Comparison of ENCODE assay signal across 14 mouse cellular contexts in the genomic region with DNA sequence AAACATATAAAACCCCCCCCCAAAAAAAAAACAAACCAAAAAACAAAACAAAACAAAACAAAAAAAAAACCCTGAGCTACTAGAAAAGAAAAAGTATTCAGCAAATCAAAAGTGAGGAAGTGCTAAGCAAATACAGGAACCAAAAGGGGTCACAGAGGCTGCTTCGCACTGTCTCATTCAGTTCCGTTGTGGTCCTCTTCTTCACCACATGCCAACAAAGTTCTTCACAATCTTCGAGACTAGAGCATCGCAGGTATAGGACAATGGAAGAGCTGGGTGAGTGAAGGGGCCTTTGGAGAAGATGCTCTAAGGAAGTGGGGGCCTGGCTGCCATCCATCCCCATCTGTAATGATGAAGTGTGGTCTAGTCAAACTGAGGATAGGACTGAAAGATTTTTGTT. TPM values are rescaled to one million over a fixed set of nuclear protein-coding genes. Genes with fewer than 3 reads are reported as not detected.
DNase-seq lines count a peak whose midpoint lies in the region; ATAC-seq and TF ChIP-seq lines count a peak whose summit lies in the region.
"Had no signal": no experiment of that assay in that cellular context is flagged by ENCODE, and none has a peak within 500 bp of the region (broad histone marks: within the 10 kb centered on the region; RNA-seq: fewer than 3 reads in every experiment).

No protein-coding gene starts in this region.

- no peaks in the 10 kb centered on the region for H3K27me3 ChIP-seq in forebrain, embryonic 16.5 days (replicated peaks; ENCODE audit: control insufficient read depth, insufficient read depth, low read length)
- no peaks in the 10 kb centered on the region for H3K27me3 ChIP-seq in hindbrain, embryonic 13.5 days
- H3K27me3 ChIP-seq: limb, embryonic 15.5 days had no signal

- DNase-seq in gastrocnemius, adult 2 months = no peak
- DNase-seq in gastrocnemius, postnatal 36 days = no peak
- DNase-seq in A20 (ENCODE audit: low read depth, low spot score) = peak; percentile 89
- DNase-seq in spleen, adult 18-20 months = peak; percentile 26 to 45
- DNase-seq in kidney, postnatal 36 days = no peak
- DNase-seq: cerebellum, postnatal 14 days; gastrocnemius, postnatal 10 days; kidney, postnatal 14 days; right cerebral cortex, postnatal 4 days had no signal

- TF ChIP-seq CTCF in gastrocnemius, adult 2 months (IDR thresholded peaks at IDR 0.05) = no peak

- H3K27ac ChIP-seq in gastrocnemius, adult 2 months = no peak overlapping the region
- no peak overlapping the region for H3K27ac ChIP-seq in forebrain, embryonic 16.5 days (ENCODE audit: low read length)
- H3K27ac ChIP-seq in hindbrain, embryonic 13.5 days = no peak overlapping the region
- H3K27ac ChIP-seq: hindbrain, embryonic 10.5 days; limb, embryonic 15.5 days had no signal

- no peak overlapping the region for H3K9ac ChIP-seq in forebrain, embryonic 16.5 days (replicated peaks; ENCODE audit: low read depth, low read length)
- no peak overlapping the region for H3K9ac ChIP-seq in hindbrain, embryonic 13.5 days
- H3K9ac ChIP-seq: limb, embryonic 15.5 days had no signal

- peak; percentile 9; the same call in 1 of the 2 replicates for ATAC-seq in common myeloid progenitor, adult 5-6 weeks (replicated peaks; ENCODE audit: low read depth, poor library complexity, severe bottlenecking)
- no peak for ATAC-seq in forebrain, embryonic 16.5 days
- no peak for ATAC-seq in hindbrain, embryonic 13.5 days (ENCODE audit: low FRiP score)

- H3K4me1 ChIP-seq in forebrain, embryonic 16.5 days (replicated peaks; ENCODE audit: control insufficient read depth, insufficient read depth, low read length) = peaks cover 2% of the 10 kb centered on the region; the same call in 1 of the 2 replicates
- H3K4me1 ChIP-seq in hindbrain, embryonic 13.5 days (replicated peaks) = peaks cover 2% of the 10 kb centered on the region; the same call in 1 of the 2 replicates
- H3K4me1 ChIP-seq: limb, embryonic 15.5 days had no signal

- no peaks in the 10 kb centered on the region for H3K9me3 ChIP-seq in forebrain, embryonic 16.5 days (ENCODE audit: control insufficient read depth, low read length)
- H3K9me3 ChIP-seq in hindbrain, embryonic 13.5 days = no peaks in the 10 kb centered on the region
- H3K9me3 ChIP-seq: hindbrain, embryonic 10.5 days; limb, embryonic 15.5 days had no signal

- no peaks in the 10 kb centered on the region for H3K36me3 ChIP-seq in forebrain, embryonic 16.5 days (ENCODE audit: control insufficient read depth, insufficient read depth)
- H3K36me3 ChIP-seq in hindbrain, embryonic 13.5 days = no peaks in the 10 kb centered on the region
- H3K36me3 ChIP-seq: hindbrain, embryonic 10.5 days; limb, embryonic 15.5 days had no signal

- no peak overlapping the region for H3K4me2 ChIP-seq in forebrain, embryonic 16.5 days (ENCODE audit: low read length)
- no peak overlapping the region for H3K4me2 ChIP-seq in hindbrain, embryonic 13.5 days
- H3K4me2 ChIP-seq: limb, embryonic 15.5 days had no signal

- WGBS in forebrain, embryonic 16.5 days = 87% methylated on average over 4 of the region's 4 CpGs
- 87% methylated on average over 4 of the region's 4 CpGs for WGBS in hindbrain, embryonic 13.5 days

- peak overlapping the region; percentile 43 for H3K4me3 ChIP-seq in gastrocnemius, adult 2 months
- H3K4me3 ChIP-seq in forebrain, embryonic 16.5 days (replicated peaks; ENCODE audit: low read length) = no peak overlapping the region
- H3K4me3 ChIP-seq in hindbrain, embryonic 13.5 days = no peak overlapping the region
- H3K4me3 ChIP-seq: hindbrain, embryonic 10.5 days; limb, embryonic 15.5 days had no signal

- intact Hi-C loops in gastrocnemius, adult 2 months (cut with DNase I) = loop anchor here (5.0 to 10.0 kb wide), 3 partner anchors 76 to 786 kb away; a partner anchor contains a TSS
- intact Hi-C loops in gastrocnemius, postnatal 36 days (cut with DNase I) = loop anchor here (10.0 kb wide), 2 partner anchors 204 to 784 kb away; a partner anchor contains a TSS

RNA-seq across cellular contexts. Expression of a gene that starts 2.4 kb away (rescaled TPM):
- under 1 TPM in 1 of 2 experiments, not detected in 1; 0.17 TPM for total RNA-seq in gastrocnemius, adult 2 months (2021)
- under 1 TPM; 0.25 to 0.31 TPM for total RNA-seq in gastrocnemius, postnatal 36 days (2021)
- 1.6 and 4.3 TPM in 2 replicates for total RNA-seq in common myeloid progenitor, adult 5-6 weeks (2017)
- polyA plus RNA-seq in forebrain, embryonic 16.5 days (2015; fragmentation: Nextera tagmentation; extraction: Ambion mirVana) = 0.42 and 0.92 TPM in 2 replicates
- polyA plus RNA-seq in hindbrain, embryonic 13.5 days (2015; fragmentation: Nextera tagmentation; extraction: Ambion mirVana) = 1.5 and 1.6 TPM in 2 replicates

RNA-seq across cellular contexts. Expression of a gene that starts 2.5 kb away (rescaled TPM):
- 100 to 1,000 TPM; 135 to 138 TPM for total RNA-seq in gastrocnemius, adult 2 months (2021)
- 100 to 1,000 TPM; 112 to 114 TPM for total RNA-seq in gastrocnemius, postnatal 36 days (2021)
- 124 and 125 TPM in 2 replicates for total RNA-seq in common myeloid progenitor, adult 5-6 weeks (2017)
- polyA plus RNA-seq in forebrain, embryonic 16.5 days (2015; fragmentation: Nextera tagmentation; extraction: Ambion mirVana) = 13.1 and 13.3 TPM in 2 replicates
- 14.7 and 15.8 TPM in 2 replicates for polyA plus RNA-seq in hindbrain, embryonic 13.5 days (2015; fragmentation: Nextera tagmentation; extraction: Ambion mirVana)

RNA-seq across cellular contexts. Expression of a gene that starts 33.0 kb away (rescaled TPM):
- total RNA-seq in gastrocnemius, adult 2 months (2021) = 1 to 10 TPM; 1.8 to 2.2 TPM
- 1 to 10 TPM; 1.5 to 3.4 TPM for total RNA-seq in gastrocnemius, postnatal 36 days (2021)
- 2.2 and 4.0 TPM in 2 replicates for total RNA-seq in common myeloid progenitor, adult 5-6 weeks (2017)
- 1.3 and 1.5 TPM in 2 replicates for polyA plus RNA-seq in forebrain, embryonic 16.5 days (2015; fragmentation: Nextera tagmentation; extraction: Ambion mirVana)
- 1.2 and 1.6 TPM in 2 replicates for polyA plus RNA-seq in hindbrain, embryonic 13.5 days (2015; fragmentation: Nextera tagmentation; extraction: Ambion mirVana)

RNA-seq across cellular contexts. Expression of a gene that starts 48.1 kb away (rescaled TPM):
- not detected for total RNA-seq in gastrocnemius, adult 2 months (2021)
- total RNA-seq in gastrocnemius, postnatal 36 days (2021) = not detected
- not detected in 2 replicates for total RNA-seq in common myeloid progenitor, adult 5-6 weeks (2017)
- not detected in 2 replicates for polyA plus RNA-seq in forebrain, embryonic 16.5 days (2015; fragmentation: Nextera tagmentation; extraction: Ambion mirVana)
- polyA plus RNA-seq in hindbrain, embryonic 13.5 days (2015; fragmentation: Nextera tagmentation; extraction: Ambion mirVana) = not detected in 2 replicates
- total RNA-seq: gastrocnemius, postnatal 10 days had no signal
- polyA plus RNA-seq: hindbrain, embryonic 10.5 days; limb, embryonic 15.5 days had no signal

RNA-seq across cellular contexts. Expression of a gene that starts 58.7 kb away (rescaled TPM):
- total RNA-seq in gastrocnemius, adult 2 months (2021) = not detected
- total RNA-seq in gastrocnemius, postnatal 36 days (2021) = not detected
- not detected in 2 replicates for total RNA-seq in common myeloid progenitor, adult 5-6 weeks (2017)
- not detected in 2 replicates for polyA plus RNA-seq in forebrain, embryonic 16.5 days (2015; fragmentation: Nextera tagmentation; extraction: Ambion mirVana)
- not detected in 2 replicates for polyA plus RNA-seq in hindbrain, embryonic 13.5 days (2015; fragmentation: Nextera tagmentation; extraction: Ambion mirVana)
- total RNA-seq: gastrocnemius, postnatal 10 days had no signal
- polyA plus RNA-seq: hindbrain, embryonic 10.5 days; limb, embryonic 15.5 days had no signal

Comparison
In these comparisons a context has a peak if more than half of its experiments do, and no peak if none do; other contexts are left out.
1. DNase-seq: peak in A20 (single experiment) and spleen, adult 18-20 months (2 of 2); none in gastrocnemius, adult 2 months (single experiment), gastrocnemius, postnatal 36 days (0 of 2) and kidney, postnatal 36 days (0 of 2).